8 mouse cellular contexts compared by ENCODE assay signal in genomic region chr10:60350077-60350804, GRCm38 (mm10). TPM values are rescaled to one million over a fixed set of nuclear protein-coding genes. Genes with fewer than 3 reads are reported as not detected.
A peak's percentile ranks its signal among the peaks of the same experiment; 100 is the strongest.
DNase-seq lines count a peak whose midpoint lies in the region; ATAC-seq and TF ChIP-seq lines count a peak whose summit lies in the region.

No protein-coding gene starts in this region.

- 56% methylated on average over 5 of the region's 5 CpGs for WGBS in hindbrain, embryonic 12.5 days
- 48% methylated on average over 5 of the region's 5 CpGs for WGBS in hindbrain, embryonic 13.5 days
- WGBS in bone marrow, adult 2 months: 33% methylated on average over 5 of the region's 5 CpGs
- WGBS in liver, embryonic 11.5 days: 38% methylated on average over 5 of the region's 5 CpGs

- no peak overlapping the region for H3K9ac ChIP-seq in hindbrain, embryonic 12.5 days
- no peak overlapping the region for H3K9ac ChIP-seq in hindbrain, embryonic 13.5 days
- no peak overlapping the region for H3K9ac ChIP-seq in liver, embryonic 11.5 days (ENCODE audit: low read depth, low read length)

- no peak overlapping the region for H3K4me3 ChIP-seq in hindbrain, embryonic 12.5 days
- H3K4me3 ChIP-seq in hindbrain, embryonic 13.5 days: no peak overlapping the region
- peak overlapping the region; percentile 83 for H3K4me3 ChIP-seq in bone marrow, adult 2 months (replicated peaks; ENCODE audit: control insufficient read depth, low read depth, low read length)
- H3K4me3 ChIP-seq in liver, embryonic 11.5 days (ENCODE audit: low read depth, low read length): peak overlapping the region; percentile 40

- H3K4me2 ChIP-seq in hindbrain, embryonic 12.5 days (replicated peaks): 0 out of 2 replicates have a peak overlapping the region, but pooled peaks have one; percentile 9
- no peak overlapping the region for H3K4me2 ChIP-seq in hindbrain, embryonic 13.5 days
- H3K4me2 ChIP-seq in liver, embryonic 11.5 days: peak overlapping the region; percentile 55

- peaks cover 30% of the 10 kb centered on the region for H3K27me3 ChIP-seq in hindbrain, embryonic 12.5 days
- peaks cover 24% of the 10 kb centered on the region for H3K27me3 ChIP-seq in hindbrain, embryonic 13.5 days
- no peaks in the 10 kb centered on the region; the same call in 1 of the 2 replicates for H3K27me3 ChIP-seq in liver, embryonic 11.5 days (replicated peaks; ENCODE audit: control insufficient read depth, insufficient read depth, low read length)

- DNase-seq in B cell, adult 2 months: peak; percentile 27 to 39
- DNase-seq in liver, embryonic 11.5 days (ENCODE audit: low spot score): no peak
- DNase-seq in adrenal gland, adult 18-20 months (ENCODE audit: low spot score in 2 of 2): no peak
- no peak for DNase-seq in frontal cortex, postnatal 14 days (ENCODE audit: low spot score in 2 of 2)
- no peak for DNase-seq in gastrocnemius, postnatal 36 days

- peaks cover 43% of the 10 kb centered on the region for H3K4me1 ChIP-seq in hindbrain, embryonic 12.5 days
- H3K4me1 ChIP-seq in hindbrain, embryonic 13.5 days (replicated peaks): peaks cover 57% of the 10 kb centered on the region
- peaks cover 13% of the 10 kb centered on the region for H3K4me1 ChIP-seq in bone marrow, adult 2 months (ENCODE audit: control insufficient read depth, insufficient read depth, low read length)
- peaks cover 60% of the 10 kb centered on the region for H3K4me1 ChIP-seq in liver, embryonic 11.5 days (replicated peaks; ENCODE audit: control insufficient read depth, insufficient read depth, low read length)

- no peaks in the 10 kb centered on the region for H3K9me3 ChIP-seq in hindbrain, embryonic 12.5 days (replicated peaks)
- H3K9me3 ChIP-seq in hindbrain, embryonic 13.5 days: no peaks in the 10 kb centered on the region
- H3K9me3 ChIP-seq in liver, embryonic 11.5 days (ENCODE audit: control insufficient read depth, low read length): no peaks in the 10 kb centered on the region

- no peak for TF ChIP-seq POLR2A in bone marrow, adult 2 months (IDR thresholded peaks at IDR 0.05; ENCODE audit: borderline replicate concordance, control insufficient read depth, low read depth, low read length)

- H3K27ac ChIP-seq in hindbrain, embryonic 12.5 days: no peak overlapping the region
- H3K27ac ChIP-seq in hindbrain, embryonic 13.5 days: no peak overlapping the region
- H3K27ac ChIP-seq in bone marrow, adult 2 months (ENCODE audit: control insufficient read depth, insufficient read depth, low read depth, low read length, poor library complexity): peak overlapping the region; percentile 99
- no peak overlapping the region for H3K27ac ChIP-seq in liver, embryonic 11.5 days (ENCODE audit: low read depth, low read length)

- intact Hi-C loops in gastrocnemius, postnatal 36 days (cut with DNase I): no loop called here

- H3K36me3 ChIP-seq in hindbrain, embryonic 12.5 days: no peaks in the 10 kb centered on the region
- H3K36me3 ChIP-seq in hindbrain, embryonic 13.5 days: no peaks in the 10 kb centered on the region
- H3K36me3 ChIP-seq in liver, embryonic 11.5 days (ENCODE audit: control insufficient read depth, insufficient read depth, low read length): no peaks in the 10 kb centered on the region

- no peak for ATAC-seq in hindbrain, embryonic 12.5 days (ENCODE audit: low FRiP score)
- no peak for ATAC-seq in hindbrain, embryonic 13.5 days (ENCODE audit: low FRiP score)
- no peak for ATAC-seq in liver, embryonic 11.5 days (replicated peaks; ENCODE audit: low FRiP score)

- no peak for TF ChIP-seq CTCF in bone marrow, adult 2 months (IDR thresholded peaks at IDR 0.05; ENCODE audit: control insufficient read depth, insufficient read depth, low read length)

RNA-seq across cellular contexts. Expression of gene Vsir, which starts 3.6 kb away (rescaled TPM):
- polyA plus RNA-seq in hindbrain, embryonic 12.5 days (2016; fragmentation: Nextera tagmentation; extraction: Ambion mirVana): 1.9 and 2.9 TPM in 2 replicates
- polyA plus RNA-seq in hindbrain, embryonic 13.5 days (2015; fragmentation: Nextera tagmentation; extraction: Ambion mirVana): 2.2 and 2.3 TPM in 2 replicates
- polyA plus RNA-seq in bone marrow, adult 2 months (2011; ENCODE audit: insufficient read depth, insufficient read length, low replicate concordance, missing spikeins): 39.7 and 97.9 TPM in 2 replicates
- 5.4 and 6.3 TPM in 2 replicates for polyA plus RNA-seq in liver, embryonic 11.5 days (2014; fragmentation: Nextera tagmentation; extraction: Ambion mirVana)
- 10 to 100 TPM; 12.2 to 25.5 TPM for total RNA-seq in adrenal gland, adult 18-20 months (2021)
- 1 to 10 TPM; 5.6 to 8.2 TPM for total RNA-seq in gastrocnemius, postnatal 36 days (2021)

RNA-seq across cellular contexts. Expression of gene Gm17455, which starts 49.3 kb away (rescaled TPM):
- polyA plus RNA-seq in hindbrain, embryonic 12.5 days (2016; fragmentation: Nextera tagmentation; extraction: Ambion mirVana): 5.6 and 9.0 TPM in 2 replicates
- 9.3 and 13.2 TPM in 2 replicates for polyA plus RNA-seq in hindbrain, embryonic 13.5 days (2015; fragmentation: Nextera tagmentation; extraction: Ambion mirVana)
- 1.9 and 6.0 TPM in 2 replicates for polyA plus RNA-seq in bone marrow, adult 2 months (2011; ENCODE audit: insufficient read depth, insufficient read length, low replicate concordance, missing spikeins)
- 0.44 TPM in 2 replicates for polyA plus RNA-seq in liver, embryonic 11.5 days (2014; fragmentation: Nextera tagmentation; extraction: Ambion mirVana)
- total RNA-seq in adrenal gland, adult 18-20 months (2021): not detected
- total RNA-seq in gastrocnemius, postnatal 36 days (2021): not detected

Comparison
In these comparisons a context has a peak if more than half of its experiments do, and no peak if none do; other contexts are left out.
1. H3K4me3 ChIP-seq: peak in bone marrow, adult 2 months (single experiment) and liver, embryonic 11.5 days (single experiment); none in hindbrain, embryonic 12.5 days (single experiment) and hindbrain, embryonic 13.5 days (single experiment).
2. DNase-seq: peak in B cell, adult 2 months (2 of 2); none in liver, embryonic 11.5 days (single experiment), adrenal gland, adult 18-20 months (0 of 2), frontal cortex, postnatal 14 days (0 of 2) and gastrocnemius, postnatal 36 days (0 of 2).